Mouse (Mus musculus): ENCODE results near the gene Golph3l. TPM values are rescaled to one million over a fixed set of nuclear protein-coding genes. Genes with fewer than 3 reads are reported as not detected.

The Golph3l gene
- polyA plus RNA-seq, 1 experiment from 2014 or later, result 25.6 TPM

GRCm38 (mm10) chr3:95561826-95562225, 26.9 kb upstream of the Golph3l start:
- Histone ChIP-seq H3K27me3 (replicated peaks; ENCODE audit: control insufficient read depth, insufficient read depth, low read length) (no peaks in the 10 kb centered on the region), H3K9me3 (ENCODE audit: control insufficient read depth, low read length) (no peaks in the 10 kb centered on the region), H3K27ac (ENCODE audit: low read depth, low read length) (no peak overlapping the region), H3K4me3 (ENCODE audit: low read length) (no peak overlapping the region), H3K36me3 (ENCODE audit: control insufficient read depth, insufficient read depth, low read length) (no peaks in the 10 kb centered on the region), H3K4me1 (ENCODE audit: control insufficient read depth, insufficient read depth, low read depth, low read length) (no peaks in the 10 kb centered on the region), H3K4me2 (ENCODE audit: low read length) (no peak overlapping the region), H3K9ac (ENCODE audit: low read depth, low read length) (no peak overlapping the region)
- 78% methylated on average over 2 of the region's 2 CpGs for WGBS
- ATAC-seq, result no peak

GRCm38 (mm10) chr3:95569585-95569984, 19.1 kb upstream of the Golph3l start:
- Histone ChIP-seq H3K9ac (ENCODE audit: low read depth, low read length) (no peak overlapping the region), H3K27me3 (replicated peaks; ENCODE audit: control insufficient read depth, insufficient read depth, low read length) (no peaks in the 10 kb centered on the region), H3K4me3 (ENCODE audit: low read length) (no peak overlapping the region), H3K4me2 (ENCODE audit: low read length) (no peak overlapping the region), H3K9me3 (ENCODE audit: control insufficient read depth, low read length) (no peaks in the 10 kb centered on the region), H3K36me3 (ENCODE audit: control insufficient read depth, insufficient read depth, low read length) (no peaks in the 10 kb centered on the region), H3K4me1 (ENCODE audit: control insufficient read depth, insufficient read depth, low read depth, low read length) (no peaks in the 10 kb centered on the region), H3K27ac (ENCODE audit: low read depth, low read length) (no peak overlapping the region)
- ATAC-seq, result no peak
- WGBS, result 94% methylated on average over 3 of the region's 3 CpGs

GRCm38 (mm10) chr3:95587754-95588603, 755 bp upstream of the Golph3l start:
- H3K9ac ChIP-seq (ENCODE audit: low read depth, low read length), result peak overlapping the region; percentile 60
- no peaks in the 10 kb centered on the region for H3K36me3 ChIP-seq (ENCODE audit: control insufficient read depth, insufficient read depth, low read length)
- peaks cover 7% of the 10 kb centered on the region for H3K4me1 ChIP-seq (ENCODE audit: control insufficient read depth, insufficient read depth, low read depth, low read length)
- no peaks in the 10 kb centered on the region for H3K9me3 ChIP-seq (ENCODE audit: control insufficient read depth, low read length)
- peak overlapping the region; percentile 66 for H3K4me3 ChIP-seq (ENCODE audit: low read length)
- no peak; the same call in 1 of the 2 replicates for ATAC-seq
- peak overlapping the region; percentile 36 for H3K27ac ChIP-seq (ENCODE audit: low read depth, low read length)
- WGBS, result 50% methylated on average over 8 of the region's 8 CpGs
- no peaks in the 10 kb centered on the region for H3K27me3 ChIP-seq (replicated peaks; ENCODE audit: control insufficient read depth, insufficient read depth, low read length)
- H3K4me2 ChIP-seq (ENCODE audit: low read length), result peak overlapping the region; percentile 56

- no peak overlapping the region for H3K4me3 ChIP-seq (ENCODE audit: low read length)
- H3K27me3 ChIP-seq (replicated peaks; ENCODE audit: control insufficient read depth, insufficient read depth, low read length), result no peaks in the 10 kb centered on the region
- no peak overlapping the region for H3K4me2 ChIP-seq (ENCODE audit: low read length)
- no peak for ATAC-seq
- H3K4me1 ChIP-seq (ENCODE audit: control insufficient read depth, insufficient read depth, low read depth, low read length), result no peaks in the 10 kb centered on the region
- H3K9ac ChIP-seq (ENCODE audit: low read depth, low read length), result no peak overlapping the region
- no peak overlapping the region for H3K27ac ChIP-seq (ENCODE audit: low read depth, low read length)
- no peaks in the 10 kb centered on the region for H3K9me3 ChIP-seq (ENCODE audit: control insufficient read depth, low read length)
- no peaks in the 10 kb centered on the region for H3K36me3 ChIP-seq (ENCODE audit: control insufficient read depth, insufficient read depth, low read length)
These were observed 10.0 kb downstream of the Golph3l start for GRCm38 (mm10) chr3:95598734-95599133.

GRCm38 (mm10) chr3:95601287-95601686, 12.6 kb downstream of the Golph3l start:
- ATAC-seq, result no peak
- 88% methylated on average over 3 of the region's 3 CpGs for WGBS

GRCm38 (mm10) chr3:95606096-95606495, 17.4 kb downstream of the Golph3l start:
- Histone ChIP-seq H3K9ac (ENCODE audit: low read depth, low read length) (no peak overlapping the region), H3K4me2 (ENCODE audit: low read length) (no peak overlapping the region), H3K4me3 (ENCODE audit: low read length) (no peak overlapping the region), H3K36me3 (ENCODE audit: control insufficient read depth, insufficient read depth, low read length) (peaks cover 11% of the 10 kb centered on the region), H3K4me1 (ENCODE audit: control insufficient read depth, insufficient read depth, low read depth, low read length) (no peaks in the 10 kb centered on the region), H3K27ac (ENCODE audit: low read depth, low read length) (no peak overlapping the region), H3K9me3 (ENCODE audit: control insufficient read depth, low read length) (no peaks in the 10 kb centered on the region), H3K27me3 (replicated peaks; ENCODE audit: control insufficient read depth, insufficient read depth, low read length) (no peaks in the 10 kb centered on the region)
- no peak for ATAC-seq
- WGBS, result 84% methylated on average over 3 of the region's 3 CpGs

More at GRCm38 (mm10) chr3:95601287-95601686, 12.6 kb downstream of the Golph3l start:
- Histone ChIP-seq H3K27me3 (replicated peaks; ENCODE audit: control insufficient read depth, insufficient read depth, low read length) (no peaks in the 10 kb centered on the region), H3K4me2 (ENCODE audit: low read length) (no peak overlapping the region), H3K9me3 (ENCODE audit: control insufficient read depth, low read length) (no peaks in the 10 kb centered on the region), H3K4me1 (ENCODE audit: control insufficient read depth, insufficient read depth, low read depth, low read length) (no peaks in the 10 kb centered on the region), H3K27ac (ENCODE audit: low read depth, low read length) (no peak overlapping the region), H3K4me3 (ENCODE audit: low read length) (no peak overlapping the region), H3K9ac (ENCODE audit: low read depth, low read length) (no peak overlapping the region), H3K36me3 (ENCODE audit: control insufficient read depth, insufficient read depth, low read length) (no peaks in the 10 kb centered on the region)

GRCm38 (mm10) chr3:95609195-95609594, 20.5 kb downstream of the Golph3l start:
- H3K9me3 ChIP-seq (ENCODE audit: control insufficient read depth, low read length), result no peaks in the 10 kb centered on the region
- H3K27me3 ChIP-seq (replicated peaks; ENCODE audit: control insufficient read depth, insufficient read depth, low read length), result no peaks in the 10 kb centered on the region
- no peak overlapping the region for H3K27ac ChIP-seq (ENCODE audit: low read depth, low read length)
- no peak overlapping the region for H3K4me2 ChIP-seq (ENCODE audit: low read length)
- H3K36me3 ChIP-seq (ENCODE audit: control insufficient read depth, insufficient read depth, low read length), result peaks cover 11% of the 10 kb centered on the region
- no peak overlapping the region for H3K9ac ChIP-seq (ENCODE audit: low read depth, low read length)
- no peak for ATAC-seq
- no peak overlapping the region for H3K4me3 ChIP-seq (ENCODE audit: low read length)
- H3K4me1 ChIP-seq (ENCODE audit: control insufficient read depth, insufficient read depth, low read depth, low read length), result no peaks in the 10 kb centered on the region
- 76% methylated on average over 3 of the region's 3 CpGs for WGBS

GRCm38 (mm10) chr3:95613996-95614395, 25.3 kb downstream of the Golph3l start:
- Histone ChIP-seq H3K4me3 (ENCODE audit: low read length) (no peak overlapping the region), H3K36me3 (ENCODE audit: control insufficient read depth, insufficient read depth, low read length) (peaks cover 26% of the 10 kb centered on the region), H3K9ac (ENCODE audit: low read depth, low read length) (no peak overlapping the region), H3K4me2 (ENCODE audit: low read length) (no peak overlapping the region), H3K27ac (ENCODE audit: low read depth, low read length) (no peak overlapping the region), H3K9me3 (ENCODE audit: control insufficient read depth, low read length) (no peaks in the 10 kb centered on the region), H3K4me1 (ENCODE audit: control insufficient read depth, insufficient read depth, low read depth, low read length) (no peaks in the 10 kb centered on the region), H3K27me3 (replicated peaks; ENCODE audit: control insufficient read depth, insufficient read depth, low read length) (no peaks in the 10 kb centered on the region)
- no peak for ATAC-seq
- 100% methylated on average over 1 of the region's 1 CpGs for WGBS

- no peak for ATAC-seq
These were observed 29.8 kb downstream of the Golph3l start for GRCm38 (mm10) chr3:95618511-95618910.

More at GRCm38 (mm10) chr3:95618511-95618910, 29.8 kb downstream of the Golph3l start:
- H3K9me3 ChIP-seq (ENCODE audit: control insufficient read depth, low read length), result no peaks in the 10 kb centered on the region
- no peak overlapping the region for H3K4me2 ChIP-seq (ENCODE audit: low read length)
- no peaks in the 10 kb centered on the region for H3K4me1 ChIP-seq (ENCODE audit: control insufficient read depth, insufficient read depth, low read depth, low read length)
- peaks cover 21% of the 10 kb centered on the region for H3K36me3 ChIP-seq (ENCODE audit: control insufficient read depth, insufficient read depth, low read length)
- H3K4me3 ChIP-seq (ENCODE audit: low read length), result no peak overlapping the region
- no peak overlapping the region for H3K27ac ChIP-seq (ENCODE audit: low read depth, low read length)
- WGBS, result 96% methylated on average over 1 of the region's 1 CpGs
- no peak overlapping the region for H3K9ac ChIP-seq (ENCODE audit: low read depth, low read length)
- H3K27me3 ChIP-seq (replicated peaks; ENCODE audit: control insufficient read depth, insufficient read depth, low read length), result no peaks in the 10 kb centered on the region

Measured in hindbrain, embryonic 16.5 days (tissue).